17 mouse cellular contexts compared by ENCODE assay signal in the genomic region with DNA sequence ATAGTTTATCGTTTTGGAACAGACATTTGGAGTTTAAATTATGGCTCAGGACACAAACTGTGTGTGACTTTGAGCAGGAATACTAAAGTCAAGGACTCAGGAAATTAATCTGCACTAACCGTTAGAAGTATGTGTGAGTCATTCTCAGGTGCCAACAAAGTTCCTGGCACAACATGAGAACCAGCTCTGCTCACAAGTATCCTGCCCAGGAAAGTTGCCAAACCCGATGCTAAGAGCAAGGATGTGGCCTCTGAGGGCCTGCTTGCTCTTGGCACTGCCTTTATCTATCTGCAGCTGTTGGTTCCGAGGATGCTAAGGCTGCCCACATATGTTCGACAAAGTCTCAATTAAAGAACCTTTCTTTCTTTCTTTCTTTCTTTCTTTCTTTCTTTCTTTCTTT.
DNase-seq lines count a peak whose midpoint lies in the region; TF ChIP-seq lines count a peak whose summit lies in the region.
"Had no signal": no experiment of that assay in that cellular context is flagged by ENCODE, and none has a peak within 500 bp of the region (broad histone marks: within the 10 kb centered on the region; RNA-seq: fewer than 3 reads in every experiment).

No protein-coding gene starts in this region.

- DNase-seq in frontal cortex, postnatal 36 days (ENCODE audit: low spot score in 2 of 2) = peak; percentile 1 to 3
- DNase-seq in frontal cortex, postnatal 10 days (ENCODE audit: low spot score in 2 of 2) = no peak
- DNase-seq in left cerebral cortex, adult 18-20 months (ENCODE audit: low spot score in 2 of 2) = peak; percentile 2 to 12
- no peak for DNase-seq in left cerebral cortex, adult 2 months (ENCODE audit: extremely low spot score in 1 of 2, low spot score in 2 of 2)
- peak; percentile 3 for DNase-seq in right cerebral cortex, postnatal 4 days
- no peak for DNase-seq in right cerebral cortex, postnatal 25 days
- DNase-seq in telencephalon, adult 2 months (ENCODE audit: low read depth, low spot score) = peak; percentile 1
- no peak for DNase-seq in thymus, postnatal 14 days
- DNase-seq: cerebellum, adult 8-10 months; retina, postnatal 1 day; thymus, postnatal 4 days had no signal

- intact Hi-C loops in left cerebral cortex, adult 2 months (cut with DNase I) = no loop called here

- TF ChIP-seq CTCF in left cerebral cortex, adult 2 months (IDR thresholded peaks at IDR 0.05) = no peak

- no peak overlapping the region for H3K4me3 ChIP-seq in left cerebral cortex, adult 2 months
- H3K4me3 ChIP-seq: erythroblast, embryonic 14.5 days; heart, embryonic 10.5 days; intestine, embryonic 15.5 days; layer of hippocampus, adult 2 months; lung, embryonic 15.5 days; neural tube, embryonic 12.5 days had no signal

- H3K27ac ChIP-seq in left cerebral cortex, adult 2 months = no peak overlapping the region
- H3K27ac ChIP-seq: heart, embryonic 10.5 days; intestine, embryonic 15.5 days; layer of hippocampus, adult 2 months; lung, embryonic 15.5 days; neural tube, embryonic 12.5 days had no signal

Comparison
In these comparisons a context has a peak if more than half of its experiments do, and no peak if none do; other contexts are left out.
1. DNase-seq: peak in frontal cortex, postnatal 36 days (2 of 2), left cerebral cortex, adult 18-20 months (2 of 2), right cerebral cortex, postnatal 4 days (single experiment) and telencephalon, adult 2 months (single experiment); none in frontal cortex, postnatal 10 days (0 of 2), left cerebral cortex, adult 2 months (0 of 2), right cerebral cortex, postnatal 25 days (single experiment) and thymus, postnatal 14 days (single experiment).